Mouse (Mus musculus) Patski (cell line): ENCODE measurements at regions not wholly inside any gene's neighbourhood (a gene's known extent, or its start where the extent isn't known, plus 50 kb on each side); places are given as distances from the start of the nearest gene placed in this dataset.
"Not testable (repeated sequence)": the region's sequence is repeated elsewhere in the genome, so short reads cannot be mapped to it uniquely, and the experiment has no call there.

Source experiments
- ATAC-seq: fragments of 100-300 bp; one replicate; pipeline ENCODE4 v1.8.0; 2021
- CTCF ChIA-PET: fragments of 350-600 bp; sonication (Branson Sonifier 250); formaldehyde crosslinking; loops from one replicate; lab custom pipeline; 2022; ENCODE audit warnings: inconsistent platforms; lab: Charles Lee
- POLR2A ChIA-PET: fragments of 350-600 bp; sonication (Branson Sonifier 250); formaldehyde crosslinking; loops from one replicate; lab custom pipeline; 2022; ENCODE audit warnings: antibody characterized with exemption, inconsistent platforms; lab: Charles Lee
- DNase-seq: peaks from one replicate; pipeline ENCODE4 v3.0.0-alpha.2; 2011; ENCODE audit warnings: low read depth, low spot score
- H3K27me3 ChIP-seq: fragments of 371-371 bp; one replicate; pipeline ENCODE4 v1.5.1; 2021
- CTCF ChIP-seq: fragments of 100-300 bp; IDR thresholded peaks from one replicate; pipeline ENCODE4 v1.5.1; 2021
- in situ Hi-C: fragments of 300-500 bp; cut with MboI; formaldehyde crosslinking; loops from 3 replicates; pipeline ENCODE4 v1.11.1; 2018; ENCODE audit warnings: low pct_unique_long_range_greater_than_20kb, mixed read lengths

DNA sequence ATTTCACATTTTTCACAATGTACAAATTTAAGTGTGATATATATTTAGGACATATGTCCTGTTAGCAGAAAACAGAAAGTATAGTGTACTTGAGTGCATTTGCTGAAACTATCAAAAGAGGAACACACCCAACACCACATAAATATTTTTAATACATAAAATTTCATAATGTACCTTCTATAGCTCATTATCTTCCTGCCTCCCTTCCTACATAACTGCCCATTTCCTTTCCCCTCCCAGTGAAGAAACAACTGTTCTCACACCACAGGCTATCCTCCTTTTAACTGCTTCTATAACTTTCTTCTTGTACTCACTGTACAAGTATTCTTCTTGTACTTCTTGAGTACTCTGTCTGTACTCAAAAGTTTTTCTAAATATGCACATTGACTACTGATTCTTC, 110.5 kb upstream of the Slco6c1 start:
- ATAC-seq: no peak
- no peak for DNase-seq
- no peaks in the 10 kb centered on the region for H3K27me3 ChIP-seq
- no peak for TF ChIP-seq CTCF
- ChIA-PET CTCF (no interaction called here), POLR2A (no interaction called here)
- in situ Hi-C loops: loop anchor here (25.0 kb wide), 1 partner anchor 449 kb away; no protein-coding TSS in a partner anchor

GRCm38 (mm10) chr1:97212605-97213004, 84.5 kb upstream of the Slco6c1 start:
- DNase-seq, H3K27me3 ChIP-seq, POLR2A ChIA-PET, in situ Hi-C loops, CTCF ChIA-PET, ATAC-seq: not testable (repeated sequence)
